ENCODE assay signal across 19 mouse cellular contexts in the genomic region with DNA sequence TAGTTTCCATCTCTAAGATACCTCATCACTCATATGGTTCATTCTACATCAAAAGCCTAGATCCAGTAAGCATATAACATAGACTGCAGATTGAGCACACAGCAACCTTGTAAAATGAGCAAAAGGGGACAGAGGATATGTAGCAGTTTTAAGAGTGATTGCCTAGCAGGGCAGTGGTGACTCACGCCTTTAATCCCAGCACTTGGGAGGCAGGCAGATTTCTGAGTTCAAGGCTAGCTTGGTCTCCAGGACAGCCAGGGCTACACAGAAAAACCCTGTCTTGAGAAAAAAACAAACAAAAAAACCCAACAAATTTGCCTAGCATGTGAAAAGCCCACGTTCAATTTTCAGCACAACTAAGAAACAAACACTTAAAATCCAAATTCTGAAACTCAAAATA.
"Had no signal": no experiment of that assay in that cellular context is flagged by ENCODE, and none has a peak within 500 bp of the region (broad histone marks: within the 10 kb centered on the region; RNA-seq: fewer than 3 reads in every experiment).

No protein-coding gene starts in this region.

- H3K9ac ChIP-seq: kidney, embryonic 15.5 days; limb, embryonic 12.5 days; limb, embryonic 15.5 days; liver, embryonic 14.5 days; liver, postnatal 0 days; lung, embryonic 14.5 days; midbrain, embryonic 12.5 days; midbrain, embryonic 15.5 days; neural tube, embryonic 13.5 days had no signal

- H3K27ac ChIP-seq: kidney, embryonic 15.5 days; left cerebral cortex, adult 2 months; limb, embryonic 12.5 days; limb, embryonic 15.5 days; liver, embryonic 14.5 days; macrophage; midbrain, embryonic 12.5 days; midbrain, embryonic 15.5 days; neural tube, embryonic 13.5 days had no signal

- H3K4me2 ChIP-seq: kidney, embryonic 15.5 days; limb, embryonic 12.5 days; limb, embryonic 15.5 days; liver, embryonic 11.5 days; lung, embryonic 14.5 days; midbrain, embryonic 12.5 days; midbrain, embryonic 15.5 days; neural tube, embryonic 13.5 days had no signal

- DNase-seq: kidney, postnatal 10 days; kidney, postnatal 36 days; layer of hippocampus, postnatal 36 days; left cerebral cortex, postnatal 4 days; liver, postnatal 0 days; lung, embryonic 14.5 days; retina, postnatal 1 day; thymus, adult 18-20 months; thymus, postnatal 36 days had no signal

- H3K4me3 ChIP-seq: kidney, embryonic 15.5 days; left cerebral cortex, adult 2 months; limb, embryonic 12.5 days; limb, embryonic 15.5 days; midbrain, embryonic 12.5 days; midbrain, embryonic 15.5 days; neural tube, embryonic 13.5 days had no signal

- H3K9me3 ChIP-seq: kidney, embryonic 15.5 days; limb, embryonic 12.5 days; limb, embryonic 15.5 days; midbrain, embryonic 12.5 days; midbrain, embryonic 15.5 days; neural tube, embryonic 13.5 days had no signal

- H3K27me3 ChIP-seq: kidney, embryonic 15.5 days; limb, embryonic 12.5 days; limb, embryonic 15.5 days; midbrain, embryonic 12.5 days; midbrain, embryonic 15.5 days; neural tube, embryonic 13.5 days had no signal
